Mouse (Mus musculus) kidney, embryonic 14.5 days (tissue): ENCODE results near the gene Rptor. TPM values are rescaled to one million over a fixed set of nuclear protein-coding genes. Genes with fewer than 3 reads are reported as not detected.

Experiments
- ATAC-seq: fragments of 200-750 bp; cut with Nextera tagmentation; 2 replicates; pipeline ENCODE4 v1.8.0; 2017; ENCODE audit warnings: moderate number of reproducible peaks, mild to moderate bottlenecking, moderate TSS enrichment, moderate library complexity; ENCODE audit not compliant: low FRiP score, low TSS enrichment
- H3K27ac ChIP-seq: fragments of 300-500 bp; sonication (generic); 2 replicates; pipeline ENCODE4 v1.5.1; 2014; ENCODE audit warnings: low read depth, mild to moderate bottlenecking, low read length, moderate library complexity, mixed read lengths
- H3K27me3 ChIP-seq: fragments of 300-500 bp; sonication (generic); 2 replicates; pipeline ENCODE4 v1.6.1; 2014; ENCODE audit warnings: mild to moderate bottlenecking, low read length; ENCODE audit not compliant: control insufficient read depth, insufficient read depth
- H3K36me3 ChIP-seq: fragments of 300-500 bp; sonication (generic); 2 replicates; pipeline ENCODE4 v1.6.1; 2014; ENCODE audit warnings: low read length, mixed read lengths; ENCODE audit not compliant: control insufficient read depth, insufficient read depth
- H3K4me1 ChIP-seq: fragments of 300-500 bp; sonication (generic); 2 replicates; pipeline ENCODE4 v1.6.1; 2014; ENCODE audit warnings: low read length, mixed read lengths; ENCODE audit not compliant: control insufficient read depth, insufficient read depth
- H3K4me2 ChIP-seq: fragments of 300-500 bp; sonication (generic); replicated peaks from 2 replicates; pipeline ENCODE4 v1.6.1; 2014; ENCODE audit warnings: low read depth, mild to moderate bottlenecking, low read length
- H3K4me3 ChIP-seq: fragments of 300-500 bp; sonication (generic); 2 replicates; pipeline ENCODE4 v1.5.1; 2014; ENCODE audit warnings: mild to moderate bottlenecking, low read length
- H3K9ac ChIP-seq: fragments of 300-500 bp; sonication (generic); 2 replicates; pipeline ENCODE4 v1.6.1; 2014; ENCODE audit warnings: low read depth, mild to moderate bottlenecking, low read length, moderate library complexity
- H3K9me3 ChIP-seq: fragments of 300-500 bp; sonication (generic); 2 replicates; pipeline ENCODE4 v1.6.1; 2016; ENCODE audit warnings: low read length; ENCODE audit not compliant: control insufficient read depth
- WGBS: fragments of 180-500 bp; shearing (Covaris S2); extraction: QIAGEN DNeasy Blood & Tissue Kit; methylation state at CpG from one replicate; pipeline ENCODE4 v1.1.7; 2014; 5-methylcytosine and 5-hydroxymethylcytosine counted together
- polyA plus RNA-seq: library from polyadenylated mRNA; unstranded; fragments of >200 nt; fragmentation: Nextera tagmentation; extraction: Ambion mirVana; gene quantifications from 2 replicates; pipeline ENCODE4 v1.2.1, GENCODE M21; 2014

Rptor gene
- polyA plus RNA-seq, 1 experiment from 2014 or later, result 15.7 TPM

DNA sequence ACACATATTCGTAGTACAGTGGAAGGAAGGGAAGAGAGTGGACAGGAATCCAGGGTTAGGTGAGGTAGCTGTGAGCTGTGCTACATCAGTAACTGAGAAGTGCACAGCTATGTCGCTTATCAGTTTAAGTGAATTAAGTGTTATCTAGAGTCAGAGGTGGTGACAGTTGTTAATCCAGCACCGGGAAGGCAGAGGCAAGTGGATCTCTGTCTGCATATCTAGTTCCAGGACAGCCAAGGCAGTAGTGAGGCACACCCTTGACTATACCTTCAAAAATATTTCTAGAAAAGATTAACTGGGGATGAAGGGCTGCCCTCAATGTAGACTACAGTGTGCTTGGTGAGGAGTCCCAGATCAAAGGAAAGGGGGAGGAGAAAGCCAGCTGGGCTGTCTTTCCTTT, 226.4 kb downstream of the Rptor start:
- peaks cover 17% of the 10 kb centered on the region for H3K36me3 ChIP-seq
- no peak overlapping the region for H3K9ac ChIP-seq
- ATAC-seq, result no peak
- H3K4me3 ChIP-seq, result no peak overlapping the region
- H3K27me3 ChIP-seq, result no peaks in the 10 kb centered on the region
- H3K4me1 ChIP-seq, result no peaks in the 10 kb centered on the region
- no peak overlapping the region for H3K4me2 ChIP-seq
- 89% methylated on average over 3 of the region's 3 CpGs for WGBS
- H3K27ac ChIP-seq, result no peak overlapping the region
- no peaks in the 10 kb centered on the region for H3K9me3 ChIP-seq

- H3K27ac ChIP-seq, result no peak overlapping the region
- ATAC-seq, result no peak
- no peaks in the 10 kb centered on the region for H3K4me1 ChIP-seq
- peaks cover 11% of the 10 kb centered on the region for H3K36me3 ChIP-seq
- no peak overlapping the region for H3K9ac ChIP-seq
- H3K27me3 ChIP-seq, result no peaks in the 10 kb centered on the region
- H3K4me2 ChIP-seq, result no peak overlapping the region
- no peak overlapping the region for H3K4me3 ChIP-seq
- H3K9me3 ChIP-seq, result no peaks in the 10 kb centered on the region
- WGBS, result 75% methylated on average over 7 of the region's 7 CpGs
Measured at GRCm38 (mm10) chr11:119831682-119832081, 229.0 kb downstream of the Rptor start.

- no peak overlapping the region for H3K9ac ChIP-seq
- H3K27me3 ChIP-seq, result no peaks in the 10 kb centered on the region
- ATAC-seq, result no peak
Measured at GRCm38 (mm10) chr11:119833311-119833710, 230.6 kb downstream of the Rptor start.

DNA sequence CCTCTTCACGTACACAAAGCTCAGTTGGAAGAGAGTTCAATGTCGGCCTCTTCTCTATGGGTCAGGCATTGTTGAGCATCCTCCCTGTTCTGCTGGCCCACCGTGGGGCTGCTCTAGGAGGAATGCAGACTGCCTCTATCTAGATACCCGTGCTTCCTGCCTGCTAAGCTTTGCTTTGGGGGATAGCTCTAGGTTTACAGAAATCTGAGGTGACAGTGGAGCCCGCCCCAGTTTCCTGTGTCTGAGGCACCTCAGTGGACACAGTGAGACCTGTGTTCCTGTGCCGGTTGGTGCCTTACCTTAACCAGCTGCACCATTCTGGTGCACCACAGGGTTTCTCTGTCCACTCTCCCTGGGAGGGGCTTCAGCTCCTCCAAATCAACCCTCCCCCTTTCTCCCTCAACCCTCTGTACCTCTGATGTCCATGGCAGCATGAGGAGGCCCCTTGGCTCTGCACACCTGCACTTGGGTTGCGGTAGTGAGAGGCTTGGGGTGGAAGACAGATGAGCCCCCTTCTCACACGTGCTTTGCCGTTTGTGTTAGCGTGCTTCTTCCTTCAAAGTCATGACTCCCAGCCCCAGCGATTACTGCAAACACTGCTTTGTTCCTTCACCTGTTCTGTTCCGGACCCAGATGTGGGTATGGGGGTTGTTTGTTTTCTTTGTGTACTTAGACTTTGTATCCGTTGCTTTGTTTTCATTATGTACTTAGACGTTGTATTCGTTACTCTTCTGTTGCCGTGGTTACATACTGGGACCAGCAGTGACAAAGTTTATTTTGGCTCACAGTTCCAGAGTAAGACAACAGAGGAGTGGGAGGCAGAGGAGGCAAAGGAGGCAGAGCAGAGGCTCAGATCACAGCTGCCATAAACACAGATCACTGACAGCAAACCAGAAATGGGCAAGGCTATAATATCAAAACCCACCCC, 231.4 kb downstream of the Rptor start:
- Histone ChIP-seq H3K4me3 (no peak overlapping the region), H3K27ac (no peak overlapping the region), H3K9ac (no peak overlapping the region), H3K9me3 (no peaks in the 10 kb centered on the region), H3K36me3 (peaks cover 3% of the 10 kb centered on the region; the same call in 1 of the 2 replicates), H3K27me3 (no peaks in the 10 kb centered on the region), H3K4me2 (no peak overlapping the region), H3K4me1 (no peaks in the 10 kb centered on the region)
- ATAC-seq, result no peak
- WGBS, result 58% methylated on average over 16 of the region's 16 CpGs

More at GRCm38 (mm10) chr11:119833311-119833710, 230.6 kb downstream of the Rptor start:
- H3K4me3 ChIP-seq, result no peak overlapping the region
- H3K36me3 ChIP-seq, result peaks cover 7% of the 10 kb centered on the region; the same call in 1 of the 2 replicates
- H3K9me3 ChIP-seq, result no peaks in the 10 kb centered on the region
- H3K27ac ChIP-seq, result no peak overlapping the region
- H3K4me1 ChIP-seq, result no peaks in the 10 kb centered on the region
- H3K4me2 ChIP-seq, result no peak overlapping the region

- Histone ChIP-seq H3K4me2 (no peak overlapping the region), H3K4me1 (no peaks in the 10 kb centered on the region), H3K27me3 (no peaks in the 10 kb centered on the region), H3K9ac (no peak overlapping the region), H3K36me3 (peaks cover 3% of the 10 kb centered on the region; the same call in 1 of the 2 replicates), H3K4me3 (no peak overlapping the region), H3K9me3 (no peaks in the 10 kb centered on the region), H3K27ac (no peak overlapping the region)
- no peak for ATAC-seq
- 68% methylated on average over 3 of the region's 3 CpGs for WGBS
Measured at GRCm38 (mm10) chr11:119836326-119836725, 233.6 kb downstream of the Rptor start.

GRCm38 (mm10) chr11:119837786-119838185, 235.1 kb downstream of the Rptor start:
- no peak for ATAC-seq
- H3K9ac ChIP-seq, result no peak overlapping the region
- no peaks in the 10 kb centered on the region for H3K27me3 ChIP-seq
- H3K27ac ChIP-seq, result no peak overlapping the region
- no peak overlapping the region for H3K4me3 ChIP-seq
- no peak overlapping the region for H3K4me2 ChIP-seq
- H3K4me1 ChIP-seq, result no peaks in the 10 kb centered on the region
- no peaks in the 10 kb centered on the region for H3K36me3 ChIP-seq
- H3K9me3 ChIP-seq, result no peaks in the 10 kb centered on the region
- 82% methylated on average over 1 of the region's 1 CpGs for WGBS

DNA sequence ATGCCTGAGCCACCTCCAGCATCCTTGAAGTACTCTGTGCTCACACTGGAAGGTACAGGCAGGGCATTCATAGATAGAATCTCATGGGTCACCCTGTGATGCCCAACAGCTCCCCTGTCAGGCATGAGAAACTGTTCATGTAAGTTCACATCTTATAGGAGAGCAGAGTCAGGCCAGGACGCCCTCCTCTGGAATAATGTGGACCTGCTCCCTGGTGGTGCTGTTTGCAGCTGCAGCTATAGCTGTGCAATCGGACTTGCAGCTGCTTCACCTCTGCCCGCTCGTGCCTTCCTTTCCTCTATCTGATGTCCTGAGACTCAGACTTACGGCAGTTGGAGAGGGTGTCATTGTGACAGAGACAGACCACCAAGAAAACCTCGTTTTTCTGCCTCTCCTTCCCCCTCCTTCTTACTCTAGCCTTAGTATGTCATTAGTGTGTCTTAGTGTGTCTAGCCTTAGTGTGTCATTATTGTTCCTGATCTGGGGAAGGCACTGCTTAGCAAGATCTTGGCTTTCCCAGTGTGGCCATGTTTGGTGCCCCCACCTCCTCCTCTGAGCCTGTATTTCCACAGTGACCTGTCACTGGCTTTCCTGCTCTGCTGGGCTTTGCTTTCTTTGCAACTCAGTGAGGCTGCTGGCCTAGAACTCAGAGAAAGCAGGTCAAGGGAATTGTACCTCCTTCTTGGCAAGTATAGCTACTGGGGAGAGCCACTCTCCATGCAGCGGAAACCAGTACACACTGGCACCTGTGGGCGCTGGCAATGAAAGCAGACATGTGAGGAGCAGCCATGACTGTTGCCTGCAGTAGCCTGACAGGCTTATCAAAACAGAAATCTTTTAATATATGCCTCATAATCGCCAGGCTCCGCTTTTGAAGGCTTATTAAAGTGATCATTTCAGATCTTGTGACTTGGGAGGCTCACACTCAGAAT, 237.0 kb downstream of the Rptor start:
- Histone ChIP-seq H3K9ac (no peak overlapping the region), H3K36me3 (peaks cover 8% of the 10 kb centered on the region), H3K9me3 (no peaks in the 10 kb centered on the region), H3K27me3 (no peaks in the 10 kb centered on the region), H3K4me3 (no peak overlapping the region), H3K27ac (no peak overlapping the region), H3K4me1 (no peaks in the 10 kb centered on the region), H3K4me2 (no peak overlapping the region)
- ATAC-seq, result no peak
- 81% methylated on average over 10 of the region's 10 CpGs for WGBS

- Histone ChIP-seq H3K27ac (no peak overlapping the region), H3K27me3 (no peaks in the 10 kb centered on the region), H3K9ac (no peak overlapping the region), H3K4me3 (no peak overlapping the region), H3K9me3 (no peaks in the 10 kb centered on the region), H3K36me3 (peaks cover 32% of the 10 kb centered on the region), H3K4me2 (no peak overlapping the region), H3K4me1 (no peaks in the 10 kb centered on the region)
- ATAC-seq, result no peak
- 81% methylated on average over 6 of the region's 6 CpGs for WGBS
Measured at GRCm38 (mm10) chr11:119846608-119847007, 243.9 kb downstream of the Rptor start.
